Mouse (Mus musculus): Measurements from ENCODE around the gene Vsir. TPM values are rescaled to one million over a fixed set of nuclear protein-coding genes. Genes with fewer than 3 reads are reported as not detected.

Gene Vsir
- polyA plus RNA-seq, 1 experiment from 2014 or later = 0.96 TPM

DNA sequence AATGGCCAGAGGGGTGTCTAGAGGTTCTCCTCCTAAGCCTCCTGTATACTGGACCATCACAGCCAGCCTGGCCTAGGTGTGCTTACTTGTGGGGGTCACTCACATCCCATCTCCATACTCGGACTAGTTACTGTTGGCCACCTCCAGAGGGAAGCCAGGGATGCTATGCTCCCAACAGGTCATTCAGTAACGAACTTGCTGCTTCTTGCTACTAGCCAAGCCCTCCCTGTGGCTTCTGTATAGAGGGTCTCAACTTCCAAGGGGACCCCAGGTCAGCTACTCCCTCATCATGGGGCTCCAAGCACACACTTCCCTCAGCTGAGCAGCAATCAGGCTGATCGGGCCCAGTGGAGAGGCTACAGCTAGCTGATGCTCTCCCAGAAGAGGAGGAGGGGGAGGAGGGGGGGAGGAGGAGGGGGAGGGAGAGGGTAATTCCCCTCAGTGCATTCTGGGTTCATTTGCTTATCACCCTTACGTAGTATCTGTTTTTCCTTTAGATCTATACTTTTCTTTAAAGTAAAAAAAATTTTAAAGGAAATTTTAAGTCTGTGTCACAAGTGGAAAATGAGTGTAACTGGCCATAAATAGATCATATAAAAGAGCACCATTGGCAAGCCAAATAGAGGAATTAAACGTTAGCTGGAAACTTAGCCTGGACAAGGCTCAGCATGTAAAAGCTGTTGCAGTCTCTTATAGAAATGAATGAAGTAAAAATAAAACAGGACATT is 3.6 kb downstream of the Vsir start:
- Histone ChIP-seq H3K4me2 (ENCODE audit: low read depth, low read length, severe bottlenecking) (no peak overlapping the region), H3K36me3 (ENCODE audit: control insufficient read depth, insufficient read depth, low read length) (no peaks in the 10 kb centered on the region), H3K4me3 (ENCODE audit: low read depth, low read length) (no peak overlapping the region), H3K9me3 (ENCODE audit: control insufficient read depth, low read length) (no peaks in the 10 kb centered on the region), H3K27ac (ENCODE audit: low read depth, low read length) (no peak overlapping the region), H3K9ac (ENCODE audit: low read length) (no peak overlapping the region), H3K4me1 (replicated peaks; ENCODE audit: control insufficient read depth, insufficient read depth, low read length) (peaks cover 14% of the 10 kb centered on the region; the same call in 1 of the 2 replicates), H3K27me3 (ENCODE audit: control insufficient read depth, insufficient read depth, low read length) (peaks cover 10% of the 10 kb centered on the region; the same call in 1 of the 2 replicates)
- DNase-seq (ENCODE audit: low spot score) = no peak
- 48% methylated on average over 5 of the region's 5 CpGs for WGBS
- no peak for ATAC-seq (replicated peaks; ENCODE audit: low FRiP score)

DNA sequence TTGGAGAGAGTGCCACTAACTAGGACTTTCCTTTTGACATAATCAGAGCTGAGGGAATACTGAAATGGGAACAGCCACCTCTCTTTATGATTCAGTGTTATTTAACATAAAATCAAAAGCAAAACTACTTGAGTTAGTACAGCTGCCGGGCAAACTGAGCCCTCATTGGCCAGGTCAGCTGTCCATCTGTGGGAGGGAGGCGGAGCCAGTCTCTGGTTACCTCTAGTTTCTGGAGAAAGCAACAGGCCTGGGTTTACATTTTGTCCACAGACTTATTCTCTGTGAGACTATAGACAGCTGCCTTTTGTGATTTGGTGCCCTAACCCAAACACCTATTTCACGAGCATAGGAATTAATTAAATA is 4.1 kb downstream of the Vsir start:
- ATAC-seq (replicated peaks; ENCODE audit: low FRiP score) = 0 out of 2 replicates have a peak, but pooled peaks have one; percentile 20
- WGBS = 55% methylated on average over 3 of the region's 3 CpGs

DNA sequence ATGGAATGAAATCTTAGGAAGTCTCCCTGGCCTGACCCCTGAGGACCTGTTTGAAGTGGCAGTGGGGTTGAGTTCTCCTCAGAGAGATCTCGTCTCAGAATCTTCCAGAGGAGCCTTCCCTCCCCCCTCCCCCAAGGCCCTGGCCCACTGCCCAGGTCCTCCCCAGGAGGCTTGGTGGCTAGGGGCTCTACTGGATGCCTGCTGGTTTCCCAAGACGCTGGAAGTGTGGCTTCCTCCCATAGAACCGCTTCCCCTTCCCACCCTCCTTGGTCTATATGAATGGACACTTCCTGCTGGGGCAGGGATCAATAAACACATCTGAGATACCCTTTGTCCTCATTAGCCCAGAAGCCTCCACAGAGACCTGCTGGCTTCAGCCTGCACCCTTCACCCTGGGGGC is 4.6 kb downstream of the Vsir start:
- Histone ChIP-seq H3K9me3 (ENCODE audit: control insufficient read depth, low read length) (no peaks in the 10 kb centered on the region), H3K4me2 (ENCODE audit: low read depth, low read length, severe bottlenecking) (no peak overlapping the region), H3K27ac (ENCODE audit: low read depth, low read length) (no peak overlapping the region), H3K9ac (ENCODE audit: low read length) (no peak overlapping the region), H3K36me3 (ENCODE audit: control insufficient read depth, insufficient read depth, low read length) (no peaks in the 10 kb centered on the region), H3K27me3 (ENCODE audit: control insufficient read depth, insufficient read depth, low read length) (peaks cover 10% of the 10 kb centered on the region; the same call in 1 of the 2 replicates), H3K4me3 (ENCODE audit: low read depth, low read length) (no peak overlapping the region), H3K4me1 (replicated peaks; ENCODE audit: control insufficient read depth, insufficient read depth, low read length) (peaks cover 14% of the 10 kb centered on the region; the same call in 1 of the 2 replicates)
- ATAC-seq (replicated peaks; ENCODE audit: low FRiP score) (no peak), DNase-seq (ENCODE audit: low spot score) (no peak)
- 25% methylated on average over 3 of the region's 3 CpGs for WGBS

More for the DNA sequence above, 4.1 kb downstream of the Vsir start:
- Histone ChIP-seq H3K27me3 (ENCODE audit: control insufficient read depth, insufficient read depth, low read length) (peaks cover 10% of the 10 kb centered on the region; the same call in 1 of the 2 replicates), H3K9me3 (ENCODE audit: control insufficient read depth, low read length) (no peaks in the 10 kb centered on the region), H3K9ac (ENCODE audit: low read length) (no peak overlapping the region), H3K27ac (ENCODE audit: low read depth, low read length) (no peak overlapping the region), H3K4me3 (ENCODE audit: low read depth, low read length) (no peak overlapping the region), H3K36me3 (ENCODE audit: control insufficient read depth, insufficient read depth, low read length) (no peaks in the 10 kb centered on the region), H3K4me2 (ENCODE audit: low read depth, low read length, severe bottlenecking) (no peak overlapping the region), H3K4me1 (replicated peaks; ENCODE audit: control insufficient read depth, insufficient read depth, low read length) (peaks cover 14% of the 10 kb centered on the region; the same call in 1 of the 2 replicates)
- peak; percentile 86 for DNase-seq (ENCODE audit: low spot score)

DNA sequence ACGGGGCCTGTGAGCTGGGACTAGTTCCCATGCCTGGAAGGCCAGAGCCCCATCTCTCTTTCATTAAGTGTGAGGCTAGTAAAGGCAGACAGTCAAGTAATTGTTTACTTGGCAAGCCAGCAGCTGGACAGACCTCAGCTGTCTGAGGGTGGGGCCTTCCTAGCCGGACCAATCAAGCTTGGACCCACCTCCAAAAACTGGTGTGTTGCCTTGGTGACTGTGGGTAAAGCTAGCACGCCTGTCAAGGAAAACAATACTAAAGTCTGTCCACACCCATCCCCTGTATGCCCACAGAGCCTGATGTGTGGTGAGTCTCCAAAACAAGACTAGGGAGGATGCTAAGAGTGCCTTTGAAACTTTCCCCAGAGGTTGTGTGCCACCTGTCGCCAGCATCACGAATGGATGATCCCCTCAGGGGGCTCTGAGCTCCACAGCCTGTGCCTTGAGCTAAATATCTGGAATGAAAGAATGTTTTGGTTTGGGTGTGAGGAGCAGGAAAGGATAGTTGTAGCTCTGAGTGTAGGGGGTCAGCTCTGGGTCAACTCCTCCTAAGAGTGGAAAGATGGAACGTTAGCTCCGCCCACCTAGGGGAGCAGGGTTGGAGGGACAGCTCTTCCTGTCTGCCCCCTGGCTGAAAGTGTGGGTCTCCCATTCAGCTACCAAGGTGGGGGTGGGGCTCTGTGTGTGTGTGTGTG is 5.3 kb downstream of the Vsir start:
- DNase-seq (ENCODE audit: low spot score) (no peak), ATAC-seq (replicated peaks; ENCODE audit: low FRiP score) (0 out of 2 replicates have a peak, but pooled peaks have one; percentile 21)
- H3K4me1 ChIP-seq (replicated peaks; ENCODE audit: control insufficient read depth, insufficient read depth, low read length) = peaks cover 13% of the 10 kb centered on the region; the same call in 1 of the 2 replicates
- H3K36me3 ChIP-seq (ENCODE audit: control insufficient read depth, insufficient read depth, low read length) = no peaks in the 10 kb centered on the region
- H3K4me3 ChIP-seq (ENCODE audit: low read depth, low read length) = no peak overlapping the region
- H3K4me2 ChIP-seq (ENCODE audit: low read depth, low read length, severe bottlenecking) = no peak overlapping the region
- H3K27me3 ChIP-seq (ENCODE audit: control insufficient read depth, insufficient read depth, low read length) = peaks cover 10% of the 10 kb centered on the region; the same call in 1 of the 2 replicates
- H3K27ac ChIP-seq (ENCODE audit: low read depth, low read length) = no peak overlapping the region
- 36% methylated on average over 7 of the region's 7 CpGs for WGBS
- H3K9ac ChIP-seq (ENCODE audit: low read length) = no peak overlapping the region
- no peaks in the 10 kb centered on the region for H3K9me3 ChIP-seq (ENCODE audit: control insufficient read depth, low read length)

DNA sequence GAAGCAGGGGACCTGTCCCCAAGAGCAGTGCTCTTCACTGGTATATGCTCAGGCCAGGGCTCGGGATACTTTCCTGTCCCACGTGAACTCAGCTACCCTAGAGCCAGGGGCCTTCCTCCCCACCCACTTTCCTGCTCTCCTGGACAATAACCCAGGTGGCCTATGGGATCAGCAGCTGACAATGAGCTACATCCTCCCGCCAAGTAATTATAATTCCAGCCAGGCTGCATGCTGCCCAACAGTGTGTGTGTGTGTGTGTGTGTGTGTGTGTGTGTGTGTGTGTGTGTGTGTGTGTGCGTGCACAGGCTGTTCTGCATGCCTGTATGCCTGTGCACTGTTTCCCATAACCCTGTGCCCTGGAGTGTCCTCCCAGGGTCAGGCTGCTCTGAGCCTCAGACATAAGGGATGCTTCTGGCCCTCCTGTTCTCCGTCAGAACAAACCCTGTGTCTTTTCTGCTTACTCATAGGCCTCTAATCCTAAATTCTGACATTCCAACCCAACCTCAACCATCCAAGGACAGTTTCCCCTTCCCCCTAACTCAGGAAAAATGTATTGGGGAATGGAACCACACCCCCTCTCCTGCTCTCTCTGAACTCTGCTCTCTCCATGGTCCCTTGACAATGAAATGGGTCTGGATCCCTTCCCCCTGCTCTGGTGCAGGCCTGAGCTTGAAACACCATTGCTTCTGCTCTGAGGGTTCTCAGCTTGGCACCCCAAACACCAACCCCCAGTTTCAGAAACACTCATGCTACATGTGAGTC is 6.8 kb downstream of the Vsir start:
- no peak overlapping the region for H3K4me2 ChIP-seq (ENCODE audit: low read depth, low read length, severe bottlenecking)
- WGBS = 59% methylated on average over 5 of the region's 5 CpGs
- peaks cover 8% of the 10 kb centered on the region; the same call in 1 of the 2 replicates for H3K4me1 ChIP-seq (replicated peaks; ENCODE audit: control insufficient read depth, insufficient read depth, low read length)
- no peak for ATAC-seq (replicated peaks; ENCODE audit: low FRiP score)
- H3K36me3 ChIP-seq (ENCODE audit: control insufficient read depth, insufficient read depth, low read length) = no peaks in the 10 kb centered on the region
- DNase-seq (ENCODE audit: low spot score) = no peak
- no peaks in the 10 kb centered on the region for H3K9me3 ChIP-seq (ENCODE audit: control insufficient read depth, low read length)
- H3K27me3 ChIP-seq (ENCODE audit: control insufficient read depth, insufficient read depth, low read length) = peaks cover under 1% of the 10 kb centered on the region; the same call in 1 of the 2 replicates
- H3K27ac ChIP-seq (ENCODE audit: low read depth, low read length) = no peak overlapping the region
- no peak overlapping the region for H3K9ac ChIP-seq (ENCODE audit: low read length)
- no peak overlapping the region for H3K4me3 ChIP-seq (ENCODE audit: low read depth, low read length)

DNA sequence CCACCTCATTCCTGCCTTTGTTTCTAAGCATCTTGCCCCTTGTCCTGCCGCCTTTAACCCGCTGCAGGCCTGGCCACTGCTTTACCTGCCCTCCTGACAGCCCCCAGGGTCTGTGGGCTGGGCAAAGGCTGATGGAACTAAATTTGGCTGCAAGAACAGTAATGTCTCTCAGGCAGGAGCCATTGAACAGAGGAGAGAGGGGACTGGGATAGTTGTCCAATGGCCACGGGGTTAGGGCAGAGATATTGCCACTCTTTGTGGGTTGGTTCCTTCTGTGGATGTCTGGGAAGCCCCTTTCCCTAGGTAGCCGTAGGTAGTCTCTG is 7.3 kb downstream of the Vsir start:
- Histone ChIP-seq H3K4me3 (ENCODE audit: low read depth, low read length) (no peak overlapping the region), H3K27me3 (ENCODE audit: control insufficient read depth, insufficient read depth, low read length) (no peaks in the 10 kb centered on the region), H3K9me3 (ENCODE audit: control insufficient read depth, low read length) (no peaks in the 10 kb centered on the region), H3K27ac (ENCODE audit: low read depth, low read length) (no peak overlapping the region), H3K4me2 (ENCODE audit: low read depth, low read length, severe bottlenecking) (no peak overlapping the region), H3K4me1 (replicated peaks; ENCODE audit: control insufficient read depth, insufficient read depth, low read length) (peaks cover 8% of the 10 kb centered on the region; the same call in 1 of the 2 replicates), H3K9ac (ENCODE audit: low read length) (no peak overlapping the region), H3K36me3 (ENCODE audit: control insufficient read depth, insufficient read depth, low read length) (no peaks in the 10 kb centered on the region)
- DNase-seq (ENCODE audit: low spot score) (no peak), ATAC-seq (replicated peaks; ENCODE audit: low FRiP score) (no peak)
- WGBS = 91% methylated on average over 4 of the region's 4 CpGs

DNA sequence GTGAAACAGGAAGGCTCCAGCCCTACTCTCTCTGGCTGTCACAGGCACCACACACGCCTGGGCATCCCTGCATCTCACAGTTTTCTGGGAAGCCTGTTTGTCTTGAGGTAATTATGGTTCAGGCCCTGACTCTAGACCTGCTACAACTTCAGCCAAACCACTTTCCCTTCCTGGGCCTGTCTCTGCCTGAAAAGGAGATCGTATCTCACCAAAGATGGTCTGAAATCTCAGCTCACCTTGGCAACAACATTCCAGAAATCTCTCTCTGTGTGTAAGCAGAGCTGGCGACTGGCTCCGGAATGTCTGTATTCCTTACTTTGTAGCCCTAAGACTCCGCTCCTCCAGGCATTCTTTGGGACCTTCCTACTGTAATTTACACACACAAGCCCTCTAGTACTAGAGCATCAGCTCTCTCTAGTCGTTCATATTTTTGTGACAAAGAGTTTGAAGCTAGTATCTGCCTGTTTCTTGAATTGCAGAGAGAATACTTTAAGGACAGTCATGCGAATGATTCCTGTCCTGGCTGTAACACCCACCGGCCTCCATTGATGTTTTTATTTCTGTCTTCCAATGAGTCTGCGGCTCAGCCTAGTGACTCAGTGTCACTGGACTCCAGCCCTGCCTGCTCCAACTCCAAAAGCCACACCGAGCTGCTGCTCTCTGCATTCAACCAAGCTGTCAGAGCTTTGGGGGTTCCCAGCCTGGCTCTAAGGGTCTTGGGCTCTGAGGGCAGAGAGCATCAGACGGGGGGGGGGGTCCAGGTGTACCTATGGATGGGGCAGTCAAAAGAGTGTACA is 8.4 kb downstream of the Vsir start:
- no peak overlapping the region for H3K27ac ChIP-seq (ENCODE audit: low read depth, low read length)

DNA sequence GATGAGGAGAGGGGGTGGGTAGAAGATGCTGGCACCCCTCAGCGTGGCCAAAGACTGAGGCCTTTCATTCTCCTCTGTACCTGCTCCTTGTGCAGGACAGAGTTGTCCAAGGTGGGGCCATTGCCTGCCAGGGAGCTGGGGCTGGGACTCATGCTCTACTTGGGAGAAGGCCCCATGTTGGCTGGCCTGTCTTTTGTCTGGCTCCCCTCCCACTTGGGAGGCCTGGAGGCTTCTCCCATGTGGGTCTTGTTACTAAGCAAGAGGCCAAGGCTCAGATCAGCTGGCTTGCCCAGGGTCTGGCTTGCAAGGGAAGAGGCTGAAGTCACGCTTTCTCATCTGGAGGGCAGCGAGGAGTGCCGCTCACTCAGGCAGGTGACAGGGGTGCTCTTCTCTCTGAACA is 10.8 kb downstream of the Vsir start:
- no peak for ATAC-seq (replicated peaks; ENCODE audit: low FRiP score)
- Histone ChIP-seq H3K4me2 (ENCODE audit: low read depth, low read length, severe bottlenecking) (no peak overlapping the region), H3K36me3 (ENCODE audit: control insufficient read depth, insufficient read depth, low read length) (no peaks in the 10 kb centered on the region), H3K9ac (ENCODE audit: low read length) (no peak overlapping the region), H3K4me3 (ENCODE audit: low read depth, low read length) (no peak overlapping the region), H3K9me3 (ENCODE audit: control insufficient read depth, low read length) (no peaks in the 10 kb centered on the region), H3K27me3 (ENCODE audit: control insufficient read depth, insufficient read depth, low read length) (no peaks in the 10 kb centered on the region), H3K4me1 (replicated peaks; ENCODE audit: control insufficient read depth, insufficient read depth, low read length) (no peaks in the 10 kb centered on the region), H3K27ac (ENCODE audit: low read depth, low read length) (no peak overlapping the region)
- WGBS = 83% methylated on average over 4 of the region's 4 CpGs
- DNase-seq (ENCODE audit: low spot score) = no peak

More for the DNA sequence above, 8.4 kb downstream of the Vsir start:
- Histone ChIP-seq H3K4me2 (ENCODE audit: low read depth, low read length, severe bottlenecking) (no peak overlapping the region), H3K27me3 (ENCODE audit: control insufficient read depth, insufficient read depth, low read length) (no peaks in the 10 kb centered on the region), H3K9me3 (ENCODE audit: control insufficient read depth, low read length) (no peaks in the 10 kb centered on the region), H3K36me3 (ENCODE audit: control insufficient read depth, insufficient read depth, low read length) (no peaks in the 10 kb centered on the region), H3K4me1 (replicated peaks; ENCODE audit: control insufficient read depth, insufficient read depth, low read length) (peaks cover 8% of the 10 kb centered on the region; the same call in 1 of the 2 replicates), H3K9ac (ENCODE audit: low read length) (no peak overlapping the region), H3K4me3 (ENCODE audit: low read depth, low read length) (no peak overlapping the region)
- DNase-seq (ENCODE audit: low spot score) (no peak), ATAC-seq (replicated peaks; ENCODE audit: low FRiP score) (no peak)
- WGBS = 80% methylated on average over 11 of the region's 11 CpGs
